In genomic region chr7:99146011-99146410, GRCm38 (mm10) we compare ENCODE assay signal across 16 mouse cellular contexts. TPM values are rescaled to one million over a fixed set of nuclear protein-coding genes. Genes with fewer than 3 reads are reported as not detected.
DNase-seq lines count a peak whose midpoint lies in the region; ATAC-seq and TF ChIP-seq lines count a peak whose summit lies in the region.
"Had no signal": no experiment of that assay in that cellular context is flagged by ENCODE, and none has a peak within 500 bp of the region (broad histone marks: within the 10 kb centered on the region; RNA-seq: fewer than 3 reads in every experiment).

No protein-coding gene starts in this region.

- H3K36me3 ChIP-seq in spleen, adult 2 months (ENCODE audit: control insufficient read depth, insufficient read depth, low read length) = no peaks in the 10 kb centered on the region
- H3K36me3 ChIP-seq in liver, embryonic 16.5 days (ENCODE audit: control insufficient read depth, insufficient read depth) = no peaks in the 10 kb centered on the region
- H3K36me3 ChIP-seq: embryonic facial prominence, embryonic 10.5 days; forebrain, embryonic 12.5 days; hindbrain, embryonic 13.5 days; stomach, embryonic 15.5 days had no signal

- no peak for ATAC-seq in liver, embryonic 16.5 days (ENCODE audit: low read depth)
- 0 out of 2 replicates have a peak, but pooled peaks have one; percentile 6 for ATAC-seq in monocyte, adult 5-6 weeks (replicated peaks; ENCODE audit: insufficient number of reproducible peaks, low FRiP score, low TSS enrichment, poor library complexity, severe bottlenecking)
- no peak for ATAC-seq in CD4-positive, CD25-positive, alpha-beta regulatory T cell, adult 4 months

- intact Hi-C loops in gastrocnemius, adult 2 months (cut with DNase I) = loop anchor here (10.0 kb wide), 1 partner anchor 401 kb away; no protein-coding TSS in a partner anchor
- intact Hi-C loops in gastrocnemius, postnatal 14 days (cut with DNase I; ENCODE audit: low total_unique reads) = no loop called here

- no peak overlapping the region for H3K4me2 ChIP-seq in liver, embryonic 16.5 days (ENCODE audit: low read depth, low read length)
- H3K4me2 ChIP-seq: forebrain, embryonic 12.5 days; hindbrain, embryonic 13.5 days; stomach, embryonic 15.5 days had no signal

- DNase-seq in gastrocnemius, adult 2 months = no peak
- no peak for DNase-seq in gastrocnemius, postnatal 14 days
- no peak for DNase-seq in spleen, adult 2 months (ENCODE audit: low read depth in 1 of 2, low spot score in 2 of 2)
- no peak for DNase-seq in spleen, adult 18-20 months
- DNase-seq in cerebellum, adult 18-20 months = no peak
- DNase-seq: cerebellum, postnatal 10 days; gastrocnemius, postnatal 10 days; kidney, adult 18-20 months; midbrain, embryonic 14.5 days had no signal

- H3K27me3 ChIP-seq in spleen, adult 2 months (ENCODE audit: control insufficient read depth, insufficient read depth, low read length) = no peaks in the 10 kb centered on the region
- no peaks in the 10 kb centered on the region for H3K27me3 ChIP-seq in liver, embryonic 16.5 days (ENCODE audit: control insufficient read depth, insufficient read depth, low read depth, low read length)
- H3K27me3 ChIP-seq: hindbrain, embryonic 13.5 days; stomach, embryonic 15.5 days had no signal

- H3K4me1 ChIP-seq in spleen, adult 2 months (ENCODE audit: control insufficient read depth, insufficient read depth, insufficient read length) = peaks cover 56% of the 10 kb centered on the region; the same call in 1 of the 2 replicates
- peaks cover 21% of the 10 kb centered on the region for H3K4me1 ChIP-seq in liver, embryonic 16.5 days (ENCODE audit: control insufficient read depth, low read depth, low read length)

- WGBS in spleen, adult 2 months = 50% methylated on average over 7 of the region's 7 CpGs
- 27% methylated on average over 7 of the region's 7 CpGs for WGBS in liver, embryonic 16.5 days (ENCODE audit: insufficient replicate concordance)

- no peak for TF ChIP-seq CTCF in gastrocnemius, adult 2 months (IDR thresholded peaks at IDR 0.05)
- no peak for TF ChIP-seq CTCF in spleen, adult 2 months (IDR thresholded peaks at IDR 0.05; ENCODE audit: extremely low read depth, insufficient read depth, insufficient read length, insufficient replicate concordance)

- no peaks in the 10 kb centered on the region for H3K9me3 ChIP-seq in liver, embryonic 16.5 days (replicated peaks; ENCODE audit: control insufficient read depth, low read length)
- H3K9me3 ChIP-seq: embryonic facial prominence, embryonic 10.5 days; forebrain, embryonic 12.5 days; hindbrain, embryonic 13.5 days; stomach, embryonic 15.5 days had no signal

- no peak overlapping the region for H3K9ac ChIP-seq in liver, embryonic 16.5 days (ENCODE audit: low read depth, low read length)
- H3K9ac ChIP-seq: forebrain, embryonic 12.5 days; hindbrain, embryonic 13.5 days; stomach, embryonic 15.5 days had no signal

- no peak overlapping the region for H3K4me3 ChIP-seq in gastrocnemius, adult 2 months
- no peak overlapping the region for H3K4me3 ChIP-seq in spleen, adult 2 months (ENCODE audit: extremely low read depth, insufficient read depth, insufficient read length)
- no peak overlapping the region for H3K4me3 ChIP-seq in liver, embryonic 16.5 days (ENCODE audit: low read depth, low read length)
- H3K4me3 ChIP-seq: embryonic facial prominence, embryonic 10.5 days; forebrain, embryonic 12.5 days; hindbrain, embryonic 13.5 days; stomach, embryonic 15.5 days had no signal

- H3K27ac ChIP-seq in gastrocnemius, adult 2 months = peak overlapping the region; percentile 51; the same call in 1 of the 2 replicates
- H3K27ac ChIP-seq in spleen, adult 2 months (ENCODE audit: insufficient read depth, low read length) = peak overlapping the region; percentile 51
- peak overlapping the region; percentile 59 for H3K27ac ChIP-seq in liver, embryonic 16.5 days (ENCODE audit: low read length)
- H3K27ac ChIP-seq: embryonic facial prominence, embryonic 10.5 days; forebrain, embryonic 12.5 days; hindbrain, embryonic 13.5 days; stomach, embryonic 15.5 days had no signal

- no peak for TF ChIP-seq POLR2A in spleen, adult 2 months (IDR thresholded peaks at IDR 0.05; ENCODE audit: low read depth, low read length)

RNA-seq across cellular contexts. Expression of gene Uvrag, which starts 5.1 kb away (rescaled TPM):
- total RNA-seq in gastrocnemius, adult 2 months (2021) = 1 to 10 TPM; 8.6 to 9.2 TPM
- 10 to 100 TPM; 12.9 to 14.6 TPM for total RNA-seq in gastrocnemius, postnatal 14 days (2021)
- polyA plus RNA-seq in spleen, adult 2 months (2012; rRNA removed) = 45.9 and 112 TPM in 2 replicates
- 7.6 and 8.2 TPM in 2 replicates for polyA plus RNA-seq in liver, embryonic 16.5 days (2015; fragmentation: Nextera tagmentation; extraction: Ambion mirVana)
- total RNA-seq in monocyte, adult 5-6 weeks (2017) = 90.8 to 94.9 TPM (median 92.1 TPM) in 3 replicates
- polyA plus RNA-seq in CD4-positive, CD25-positive, alpha-beta regulatory T cell, adult 4 months (2017; shearing (Covaris generic)) = 1 to 10 TPM; 5.7 to 9.5 TPM

RNA-seq across cellular contexts. Expression of gene Dgat2, which starts 36.5 kb away (rescaled TPM):
- total RNA-seq in gastrocnemius, adult 2 months (2021) = 10 to 100 TPM; 32.9 to 69.4 TPM
- total RNA-seq in gastrocnemius, postnatal 14 days (2021) = 10 to 100 TPM; 19.0 to 37.9 TPM
- polyA plus RNA-seq in spleen, adult 2 months (2012; rRNA removed) = 12.0 and 12.8 TPM in 2 replicates
- 168 and 194 TPM in 2 replicates for polyA plus RNA-seq in liver, embryonic 16.5 days (2015; fragmentation: Nextera tagmentation; extraction: Ambion mirVana)
- 5.5 to 19.7 TPM (median 8.6 TPM) in 3 replicates for total RNA-seq in monocyte, adult 5-6 weeks (2017)
- polyA plus RNA-seq in CD4-positive, CD25-positive, alpha-beta regulatory T cell, adult 4 months (2017; shearing (Covaris generic)) = 1 to 10 TPM; 3.1 to 4.4 TPM
